Mouse (Mus musculus) lung, embryonic 16.5 days (tissue): ENCODE measurements around the gene Pam. TPM values are rescaled to one million over a fixed set of nuclear protein-coding genes. Genes with fewer than 3 reads are reported as not detected.

Source experiments
- ATAC-seq: fragments of 200-750 bp; cut with Nextera tagmentation; 2 replicates; pipeline ENCODE4 v1.8.0; 2017; ENCODE audit warnings: low read depth, mild to moderate bottlenecking, moderate library complexity
- H3K27ac ChIP-seq: fragments of 300-500 bp; sonication (generic); 2 replicates; pipeline ENCODE4 v1.5.1; 2014; ENCODE audit warnings: mild to moderate bottlenecking, control low read depth, low read length
- H3K27me3 ChIP-seq: fragments of 300-500 bp; sonication (generic); 2 replicates; pipeline ENCODE4 v1.6.1; 2014; ENCODE audit warnings: low read depth, low read length, mixed read lengths; ENCODE audit not compliant: control insufficient read depth, insufficient read depth
- H3K36me3 ChIP-seq: fragments of 300-500 bp; sonication (generic); 2 replicates; pipeline ENCODE4 v1.6.1; 2014; ENCODE audit warnings: low read length; ENCODE audit not compliant: control insufficient read depth, insufficient read depth
- H3K4me1 ChIP-seq: fragments of 300-500 bp; sonication (generic); replicated peaks from 2 replicates; pipeline ENCODE4 v1.6.1; 2014; ENCODE audit warnings: low read length, mixed read lengths; ENCODE audit not compliant: control insufficient read depth, insufficient read depth
- H3K4me2 ChIP-seq: fragments of 300-500 bp; sonication (generic); 2 replicates; pipeline ENCODE4 v1.6.1; 2014; ENCODE audit warnings: low read depth, low read length, control low read depth
- H3K4me3 ChIP-seq: fragments of 300-500 bp; sonication (generic); 2 replicates; pipeline ENCODE4 v1.5.1; 2014; ENCODE audit warnings: mild to moderate bottlenecking, low read length, control low read depth
- H3K9ac ChIP-seq: fragments of 300-500 bp; sonication (generic); 2 replicates; pipeline ENCODE4 v1.6.1; 2014; ENCODE audit warnings: low read length, control low read depth
- H3K9me3 ChIP-seq: fragments of 300-500 bp; sonication (generic); 2 replicates; pipeline ENCODE4 v1.6.1; 2016; ENCODE audit warnings: low read length; ENCODE audit not compliant: control insufficient read depth
- WGBS: fragments of 180-500 bp; shearing (Covaris S2); extraction: QIAGEN DNeasy Blood & Tissue Kit; methylation state at CpG from one replicate; pipeline ENCODE4 v1.1.7; 2014; 5-methylcytosine and 5-hydroxymethylcytosine counted together
- polyA plus RNA-seq: library from polyadenylated mRNA; unstranded; fragments of >200 nt; fragmentation: Nextera tagmentation; extraction: Ambion mirVana; gene quantifications from 2 replicates; pipeline ENCODE4 v1.2.1, GENCODE M21; 2015

Pam gene
- polyA plus RNA-seq, 1 experiment from 2014 or later = 61.4 TPM

DNA sequence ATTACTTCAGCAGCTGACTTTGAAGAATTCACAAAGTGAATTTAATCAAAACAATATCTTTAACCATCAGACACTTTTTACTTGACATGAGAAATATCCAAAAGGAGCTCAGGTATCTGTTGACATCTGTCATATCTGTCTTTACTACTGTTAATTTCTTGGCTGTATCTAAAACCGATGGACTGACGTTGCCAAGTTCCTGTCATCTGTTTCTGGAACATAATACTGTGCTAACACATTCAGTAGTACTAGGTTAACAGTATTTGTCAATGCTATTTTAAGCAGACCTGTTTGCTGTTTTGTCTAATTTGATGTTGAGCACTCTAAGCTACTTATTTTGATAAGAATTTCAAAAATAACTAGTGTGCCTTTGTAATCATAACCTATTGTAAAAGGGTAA lies 307.0 kb downstream of the Pam start:
- Histone ChIP-seq H3K9me3 (no peaks in the 10 kb centered on the region), H3K4me1 (no peaks in the 10 kb centered on the region), H3K4me3 (no peak overlapping the region), H3K9ac (no peak overlapping the region), H3K4me2 (no peak overlapping the region), H3K27ac (no peak overlapping the region), H3K36me3 (no peaks in the 10 kb centered on the region), H3K27me3 (no peaks in the 10 kb centered on the region)
- no peak for ATAC-seq
- WGBS = 82% methylated on average over 2 of the region's 2 CpGs

DNA sequence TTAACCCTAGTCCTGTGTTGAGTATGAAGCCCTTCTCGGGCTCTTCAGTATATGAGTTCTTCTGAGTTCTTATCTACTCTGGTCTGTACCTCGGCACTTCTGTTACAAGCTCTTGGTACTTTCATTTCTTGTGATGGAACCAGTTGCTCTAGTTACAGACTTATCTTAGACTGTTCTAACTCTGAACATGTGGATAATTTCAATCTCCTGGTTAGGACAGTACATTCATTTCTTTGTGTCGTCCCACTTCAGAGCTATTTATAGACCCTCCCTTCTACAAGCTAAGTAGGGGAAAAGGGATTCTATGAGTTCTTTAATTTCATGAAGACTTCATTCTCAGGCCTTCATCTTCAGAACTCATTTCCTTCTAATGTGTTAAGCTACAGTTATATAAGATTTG lies 307.8 kb downstream of the Pam start:
- Histone ChIP-seq H3K4me2 (no peak overlapping the region), H3K27ac (no peak overlapping the region)
- WGBS = 60% methylated on average over 3 of the region's 3 CpGs

DNA sequence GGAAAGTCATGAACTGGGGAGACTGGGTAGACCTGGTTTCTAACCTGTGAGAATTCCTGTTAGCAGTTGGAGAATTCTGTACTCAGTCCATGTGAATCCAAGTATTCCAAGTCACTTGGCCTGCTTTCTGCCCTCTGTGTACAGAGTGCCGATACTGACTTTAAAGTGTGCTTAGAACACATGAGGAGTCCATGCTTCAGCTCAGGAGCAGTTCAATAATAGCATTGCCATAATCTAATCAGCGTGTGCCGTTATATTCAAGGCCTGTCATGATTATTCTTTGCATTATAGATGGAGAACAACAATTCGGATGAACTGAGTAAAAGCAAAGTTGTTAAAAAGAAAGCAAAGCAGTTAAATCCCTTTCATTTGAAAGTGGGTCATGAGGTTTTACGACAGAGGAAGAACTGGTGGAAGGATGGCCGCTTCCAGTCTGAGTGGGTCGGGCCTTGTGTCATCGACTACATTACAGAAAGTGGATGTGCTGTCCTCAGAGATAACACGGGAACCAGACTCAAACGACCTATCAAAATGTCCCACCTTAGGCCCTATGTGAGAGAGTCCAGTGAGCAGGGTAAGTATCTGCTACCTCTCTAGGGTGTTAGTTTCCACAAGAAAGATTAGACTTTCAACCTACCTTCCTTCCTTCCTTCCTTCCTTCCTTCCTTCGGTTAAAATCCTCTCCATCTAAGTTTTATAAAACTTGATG lies 309.6 kb downstream of the Pam start:
- ATAC-seq = no peak
- H3K9me3 ChIP-seq = no peaks in the 10 kb centered on the region
- WGBS = 87% methylated on average over 11 of the region's 11 CpGs
- no peak overlapping the region for H3K4me3 ChIP-seq
- no peaks in the 10 kb centered on the region for H3K36me3 ChIP-seq
- H3K9ac ChIP-seq = no peak overlapping the region
- H3K27ac ChIP-seq = no peak overlapping the region
- H3K4me2 ChIP-seq = no peak overlapping the region
- H3K4me1 ChIP-seq = no peaks in the 10 kb centered on the region
- H3K27me3 ChIP-seq = no peaks in the 10 kb centered on the region

More for the DNA sequence above, 307.8 kb downstream of the Pam start:
- no peaks in the 10 kb centered on the region for H3K9me3 ChIP-seq
- H3K4me1 ChIP-seq = no peaks in the 10 kb centered on the region
- no peaks in the 10 kb centered on the region for H3K27me3 ChIP-seq
- H3K36me3 ChIP-seq = no peaks in the 10 kb centered on the region
- no peak overlapping the region for H3K9ac ChIP-seq
- no peak for ATAC-seq
- H3K4me3 ChIP-seq = no peak overlapping the region

DNA sequence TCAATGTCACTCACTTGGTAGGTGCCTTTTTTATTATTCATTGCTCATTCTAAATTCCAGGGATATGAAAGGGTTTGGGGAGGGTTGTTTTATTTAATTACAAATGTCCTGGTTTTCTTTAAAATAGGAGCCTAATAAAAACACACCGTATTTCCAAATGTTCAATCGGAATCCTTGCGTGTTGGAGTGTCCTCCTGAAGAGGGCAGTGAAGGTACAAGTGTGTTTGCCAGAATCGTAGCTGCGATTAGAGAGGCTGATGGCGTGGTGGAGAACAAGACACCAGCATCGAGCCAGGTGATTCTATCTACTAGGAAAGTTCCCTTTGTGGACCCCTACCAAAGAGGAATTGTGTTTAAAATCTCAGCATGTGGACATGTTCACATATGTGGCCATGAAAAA lies 310.5 kb downstream of the Pam start:
- no peaks in the 10 kb centered on the region for H3K36me3 ChIP-seq
- H3K9me3 ChIP-seq = no peaks in the 10 kb centered on the region
- no peak overlapping the region for H3K4me2 ChIP-seq
- no peak overlapping the region for H3K9ac ChIP-seq
- no peak overlapping the region for H3K27ac ChIP-seq
- H3K4me3 ChIP-seq = no peak overlapping the region
- H3K27me3 ChIP-seq = no peaks in the 10 kb centered on the region
- ATAC-seq = no peak
- 69% methylated on average over 7 of the region's 7 CpGs for WGBS
- no peaks in the 10 kb centered on the region for H3K4me1 ChIP-seq

DNA sequence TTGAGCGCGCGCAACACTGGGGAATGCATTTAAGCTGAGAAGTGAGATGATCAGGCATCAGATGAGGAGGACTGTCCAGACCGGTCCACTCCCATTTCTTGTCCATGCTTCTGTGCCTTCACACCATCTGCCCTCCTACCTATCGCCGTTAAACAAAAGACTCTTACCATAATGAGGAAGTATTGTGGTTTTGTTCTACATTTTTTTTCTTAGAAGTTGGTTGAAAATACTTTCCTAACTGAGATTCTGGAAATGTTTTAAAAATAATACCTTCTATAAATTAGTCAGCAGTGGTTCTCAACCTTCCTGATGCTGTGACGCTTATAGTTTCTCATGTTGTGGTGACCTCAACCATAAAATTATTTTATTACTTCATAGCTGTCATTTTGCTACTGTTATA lies 313.8 kb downstream of the Pam start:
- no peak for ATAC-seq
- WGBS = 86% methylated on average over 7 of the region's 7 CpGs

DNA sequence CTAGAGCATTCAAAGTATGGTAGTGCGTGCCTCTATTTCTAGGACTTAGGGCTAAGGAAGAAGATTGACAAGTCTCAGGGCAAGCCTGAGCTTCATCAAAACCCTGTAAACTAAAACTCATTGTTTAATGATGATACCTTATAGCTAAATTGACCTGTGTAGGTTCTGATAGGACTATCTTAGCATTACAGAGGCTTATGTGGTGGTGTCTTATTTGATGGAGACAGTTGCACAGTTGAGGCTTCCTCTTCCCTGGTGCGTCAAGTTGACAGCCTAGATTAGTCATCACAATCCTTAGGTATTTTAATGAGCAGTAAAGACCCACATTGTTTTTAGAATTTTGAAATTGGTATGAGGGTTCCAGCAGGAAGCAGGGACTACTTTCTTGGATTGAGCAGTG lies 321.5 kb downstream of the Pam start:
- no peak for ATAC-seq
- 92% methylated on average over 2 of the region's 2 CpGs for WGBS
- no peak overlapping the region for H3K4me3 ChIP-seq
- no peaks in the 10 kb centered on the region; the same call in 1 of the 2 replicates for H3K4me1 ChIP-seq
- no peaks in the 10 kb centered on the region for H3K9me3 ChIP-seq
- H3K9ac ChIP-seq = no peak overlapping the region
- no peak overlapping the region for H3K4me2 ChIP-seq
- no peak overlapping the region for H3K27ac ChIP-seq
- no peaks in the 10 kb centered on the region for H3K27me3 ChIP-seq
- H3K36me3 ChIP-seq = peaks cover 2% of the 10 kb centered on the region; the same call in 1 of the 2 replicates

More for the DNA sequence above, 313.8 kb downstream of the Pam start:
- no peak overlapping the region for H3K27ac ChIP-seq
- no peaks in the 10 kb centered on the region for H3K9me3 ChIP-seq
- no peak overlapping the region for H3K4me2 ChIP-seq
- no peaks in the 10 kb centered on the region for H3K27me3 ChIP-seq
- H3K9ac ChIP-seq = no peak overlapping the region
- no peaks in the 10 kb centered on the region for H3K4me1 ChIP-seq
- no peak overlapping the region for H3K4me3 ChIP-seq
- no peaks in the 10 kb centered on the region; the same call in 1 of the 2 replicates for H3K36me3 ChIP-seq

DNA sequence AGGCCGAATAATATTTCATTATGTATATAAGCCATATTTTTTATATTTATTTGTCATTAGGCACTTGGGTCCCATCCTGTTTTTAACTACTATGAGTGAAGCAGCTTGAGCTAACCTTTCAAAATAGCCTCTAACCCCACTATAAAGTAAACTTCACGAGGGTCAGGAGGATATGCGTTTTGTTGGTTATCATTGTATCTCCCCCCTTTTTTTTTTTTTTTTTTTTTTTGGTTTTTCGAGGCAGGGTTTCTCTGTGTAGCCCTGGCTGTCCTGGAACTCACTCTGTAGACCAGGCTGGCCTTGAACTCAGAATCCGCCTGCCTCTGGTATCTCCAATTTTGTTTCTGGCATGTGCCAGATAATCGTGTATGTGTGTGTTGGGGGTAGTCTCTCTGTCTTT lies 322.1 kb downstream of the Pam start:
- WGBS = 85% methylated on average over 6 of the region's 6 CpGs
- Histone ChIP-seq H3K9ac (no peak overlapping the region), H3K27ac (no peak overlapping the region), H3K4me2 (no peak overlapping the region), H3K9me3 (no peaks in the 10 kb centered on the region), H3K27me3 (no peaks in the 10 kb centered on the region), H3K4me3 (no peak overlapping the region), H3K36me3 (peaks cover 2% of the 10 kb centered on the region; the same call in 1 of the 2 replicates), H3K4me1 (no peaks in the 10 kb centered on the region; the same call in 1 of the 2 replicates)
- no peak for ATAC-seq

DNA sequence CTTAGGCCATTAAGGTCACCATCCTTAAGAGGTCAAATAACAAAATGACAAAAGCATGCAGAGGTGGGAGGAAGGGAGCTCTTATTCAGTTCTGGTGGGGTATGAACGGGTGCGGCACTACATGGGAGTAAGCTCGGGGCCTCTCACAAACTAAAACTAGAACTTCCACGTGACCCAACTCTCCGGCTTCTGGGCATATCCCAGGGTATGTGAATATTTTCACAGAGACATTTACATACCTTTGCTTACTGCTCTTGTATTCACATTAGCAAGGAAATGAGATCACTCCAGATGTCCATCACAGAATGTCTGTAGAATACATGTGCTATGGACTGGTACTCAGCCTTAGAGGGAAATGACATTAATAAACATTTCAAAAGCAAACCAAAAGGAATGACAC lies 323.7 kb downstream of the Pam start:
- Histone ChIP-seq H3K9me3 (no peaks in the 10 kb centered on the region), H3K36me3 (0 out of 2 replicates have a peak, but pooled peaks cover 2% of the 10 kb centered on the region), H3K9ac (no peak overlapping the region), H3K27ac (no peak overlapping the region), H3K4me1 (peaks cover 11% of the 10 kb centered on the region), H3K4me3 (no peak overlapping the region), H3K4me2 (no peak overlapping the region), H3K27me3 (no peaks in the 10 kb centered on the region)
- 87% methylated on average over 5 of the region's 5 CpGs for WGBS
- ATAC-seq = no peak

DNA sequence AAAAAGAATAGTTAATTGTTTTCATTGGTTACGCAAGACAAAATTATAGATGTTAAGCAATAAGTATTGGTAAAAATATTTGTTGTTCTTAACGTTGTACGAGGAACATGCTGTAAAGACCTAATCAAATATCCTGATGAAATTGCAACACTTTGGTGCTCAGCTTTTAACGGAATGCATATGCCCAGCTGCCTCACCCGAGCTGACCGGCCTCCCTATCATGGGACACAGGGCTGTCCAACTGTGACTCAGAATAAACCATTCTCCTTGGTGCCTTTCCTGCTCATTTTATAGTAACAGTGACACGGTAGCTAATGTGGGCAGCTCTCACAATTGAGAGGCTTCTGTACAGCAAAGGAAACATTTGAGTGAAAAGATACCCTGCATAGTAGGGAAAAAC lies 324.3 kb downstream of the Pam start:
- 54% methylated on average over 7 of the region's 7 CpGs for WGBS
- peak overlapping the region; percentile 69 for H3K4me2 ChIP-seq
- no peaks in the 10 kb centered on the region for H3K9me3 ChIP-seq
- no peak overlapping the region for H3K4me3 ChIP-seq
- no peak overlapping the region for H3K27ac ChIP-seq
- no peak for ATAC-seq
- H3K27me3 ChIP-seq = no peaks in the 10 kb centered on the region
- no peaks in the 10 kb centered on the region for H3K36me3 ChIP-seq
- H3K9ac ChIP-seq = peak overlapping the region; percentile 43; the same call in 1 of the 2 replicates
- H3K4me1 ChIP-seq = peaks cover 11% of the 10 kb centered on the region
